Mouse (Mus musculus) midbrain, postnatal 0 days (tissue): ENCODE data around the gene Efcab7. TPM values are rescaled to one million over a fixed set of nuclear protein-coding genes. Genes with fewer than 3 reads are reported as not detected.

Experiments used
- ATAC-seq: fragments of 200-750 bp; cut with Nextera tagmentation; 2 replicates; pipeline ENCODE4 v1.8.0; 2017; ENCODE audit warnings: moderate number of reproducible peaks, mild to moderate bottlenecking, moderate TSS enrichment, moderate library complexity; ENCODE audit not compliant: low FRiP score
- DNase-seq: peaks from one replicate; pipeline ENCODE4 v3.0.0-alpha.2; 2015; ENCODE audit warnings: low spot score
- H3K27ac ChIP-seq: fragments of 300-500 bp; sonication (generic); 2 replicates; pipeline ENCODE4 v1.5.1; 2014; ENCODE audit warnings: low read depth, mild to moderate bottlenecking, low read length, mixed read lengths
- H3K27me3 ChIP-seq: fragments of 300-500 bp; sonication (generic); 2 replicates; pipeline ENCODE4 v1.6.1; 2014; ENCODE audit warnings: low read length, control low read depth, mixed read lengths; ENCODE audit not compliant: insufficient read depth
- H3K36me3 ChIP-seq: fragments of 300-500 bp; sonication (generic); 2 replicates; pipeline ENCODE4 v1.6.1; 2014; ENCODE audit warnings: low read length, control low read depth, mixed read lengths; ENCODE audit not compliant: insufficient read depth
- H3K4me1 ChIP-seq: fragments of 300-500 bp; sonication (generic); 2 replicates; pipeline ENCODE4 v1.6.1; 2014; ENCODE audit warnings: mild to moderate bottlenecking, control low read depth, antibody characterized with exemption, low read length, mixed read lengths; ENCODE audit not compliant: insufficient read depth
- H3K4me2 ChIP-seq: fragments of 300-500 bp; sonication (generic); 2 replicates; pipeline ENCODE4 v1.6.1; 2014; ENCODE audit warnings: low read depth, mild to moderate bottlenecking, low read length, mixed read lengths; ENCODE audit not compliant: poor library complexity, severe bottlenecking
- H3K4me3 ChIP-seq: fragments of 300-500 bp; sonication (generic); 2 replicates; pipeline ENCODE4 v1.5.1; 2014; ENCODE audit warnings: low read depth, mild to moderate bottlenecking, low read length, moderate library complexity
- H3K9ac ChIP-seq: fragments of 300-500 bp; sonication (generic); replicated peaks from 2 replicates; pipeline ENCODE4 v1.6.1; 2014; ENCODE audit warnings: mild to moderate bottlenecking, low read length, moderate library complexity, mixed read lengths; ENCODE audit not compliant: poor library complexity, severe bottlenecking
- H3K9me3 ChIP-seq: fragments of 300-500 bp; sonication (generic); 2 replicates; pipeline ENCODE4 v1.6.1; 2016; ENCODE audit warnings: low read length, control low read depth
- CTCF ChIP-seq: IDR thresholded peaks from 2 replicates; pipeline ENCODE4 v1.5.1; 2016; ENCODE audit warnings: antibody characterized with exemption, mild to moderate bottlenecking
- WGBS: fragments of 180-500 bp; shearing (Covaris S2); extraction: QIAGEN DNeasy Blood & Tissue Kit; methylation state at CpG from one replicate; pipeline ENCODE4 v1.1.7; 2014; 5-methylcytosine and 5-hydroxymethylcytosine counted together
- polyA plus RNA-seq: library from polyadenylated mRNA; unstranded; fragments of >200 nt; fragmentation: Nextera tagmentation; extraction: Ambion mirVana; gene quantifications from 2 replicates; pipeline ENCODE4 v1.2.1, GENCODE M21; 2015
- total RNA-seq: library from RNA; depleted of rRNA; stranded (reverse); fragments of >200 nt; gene quantifications from 2 replicates; pipeline ENCODE4 v1.2.3, GENCODE M21; 2014; rRNA removed

Gene Efcab7
- total RNA-seq (8.6 and 19.4 TPM in 2 replicates), polyA plus RNA-seq (8.3 and 10.0 TPM in 2 replicates)

GRCm38 (mm10) chr4:99829094-99830073 is at the start of gene Efcab7:
Efcab7 (plus strand) TSS chr4:99829198.
- Histone ChIP-seq H3K4me1 (no peaks in the 10 kb centered on the region), H3K4me2 (peak within 1 kb of the TSS; percentile 58), H3K36me3 (no peaks in the 10 kb centered on the region), H3K27ac (peak within 1 kb of the TSS; percentile 95), H3K9ac (peak within 1 kb of the TSS; percentile 86), H3K9me3 (no peaks in the 10 kb centered on the region), H3K27me3 (no peaks in the 10 kb centered on the region), H3K4me3 (peak within 1 kb of the TSS; percentile 61)
- peak; percentile 24; the same call in 1 of the 2 replicates for TF ChIP-seq CTCF
- ATAC-seq (peak; percentile 91), DNase-seq (peak; percentile 93)
- WGBS, result under 1% methylated on average over 48 of the region's 48 CpGs

GRCm38 (mm10) chr4:99792365-99792764 is 36.6 kb upstream of the Efcab7 start:
- WGBS, result 95% methylated on average over 6 of the region's 6 CpGs
- no peaks in the 10 kb centered on the region for H3K36me3 ChIP-seq
- H3K9me3 ChIP-seq, result no peaks in the 10 kb centered on the region
- ATAC-seq (no peak), DNase-seq (no peak)
- H3K9ac ChIP-seq, result no peak overlapping the region
- no peak overlapping the region for H3K4me3 ChIP-seq
- H3K27ac ChIP-seq, result no peak overlapping the region
- no peak for TF ChIP-seq CTCF
- H3K4me1 ChIP-seq, result no peaks in the 10 kb centered on the region
- no peak overlapping the region for H3K4me2 ChIP-seq
- no peaks in the 10 kb centered on the region for H3K27me3 ChIP-seq

GRCm38 (mm10) chr4:99816697-99817460 is 12.1 kb upstream of the Efcab7 start:
- Histone ChIP-seq H3K4me2 (no peak overlapping the region), H3K9me3 (no peaks in the 10 kb centered on the region), H3K4me3 (no peak overlapping the region), H3K4me1 (no peaks in the 10 kb centered on the region), H3K27me3 (no peaks in the 10 kb centered on the region), H3K9ac (no peak overlapping the region), H3K27ac (no peak overlapping the region), H3K36me3 (no peaks in the 10 kb centered on the region)
- 92% methylated on average over 7 of the region's 7 CpGs for WGBS
- no peak for ATAC-seq
- no peak for TF ChIP-seq CTCF
- no peak for DNase-seq

- no peaks in the 10 kb centered on the region for H3K4me1 ChIP-seq
- WGBS, result 43% methylated on average over 4 of the region's 4 CpGs
- DNase-seq (no peak), ATAC-seq (no peak)
- H3K36me3 ChIP-seq, result no peaks in the 10 kb centered on the region
- no peak for TF ChIP-seq CTCF
- peak overlapping the region; percentile 61 for H3K4me3 ChIP-seq
- H3K4me2 ChIP-seq, result peak overlapping the region; percentile 58
- no peaks in the 10 kb centered on the region for H3K9me3 ChIP-seq
- H3K27ac ChIP-seq, result no peak overlapping the region
- no peaks in the 10 kb centered on the region for H3K27me3 ChIP-seq
- H3K9ac ChIP-seq, result no peak overlapping the region
These were observed 661 bp upstream of the Efcab7 start for GRCm38 (mm10) chr4:99828337-99828736.

DNA sequence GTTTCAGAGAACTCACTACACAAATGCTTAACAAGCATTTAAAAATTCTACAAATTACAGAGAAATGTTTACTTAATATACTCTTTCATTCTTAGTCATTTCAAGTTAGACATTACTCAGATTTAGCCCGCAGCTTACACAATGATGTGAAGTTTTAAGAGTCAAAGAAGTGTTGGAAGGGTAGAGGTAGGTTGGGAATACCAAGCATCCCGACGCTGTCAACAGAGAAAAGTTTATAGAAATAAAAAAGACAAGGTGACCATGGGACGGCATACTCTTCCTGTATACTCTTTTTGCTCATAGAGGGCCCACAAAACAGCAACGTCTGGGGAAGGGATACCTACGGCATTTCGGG is 282 bp upstream of the Efcab7 start:
- WGBS, result 0% methylated on average over 7 of the region's 7 CpGs
- H3K36me3 ChIP-seq, result no peaks in the 10 kb centered on the region
- no peaks in the 10 kb centered on the region for H3K27me3 ChIP-seq
- H3K9me3 ChIP-seq, result no peaks in the 10 kb centered on the region
- H3K4me2 ChIP-seq, result peak overlapping the region; percentile 58
- H3K4me1 ChIP-seq, result no peaks in the 10 kb centered on the region
- peak overlapping the region; percentile 95 for H3K27ac ChIP-seq
- no peak for ATAC-seq
- TF ChIP-seq CTCF, result no peak
- H3K4me3 ChIP-seq, result peak overlapping the region; percentile 61
- DNase-seq, result no peak
- peak overlapping the region; percentile 86; the same call in 1 of the 2 replicates for H3K9ac ChIP-seq

DNA sequence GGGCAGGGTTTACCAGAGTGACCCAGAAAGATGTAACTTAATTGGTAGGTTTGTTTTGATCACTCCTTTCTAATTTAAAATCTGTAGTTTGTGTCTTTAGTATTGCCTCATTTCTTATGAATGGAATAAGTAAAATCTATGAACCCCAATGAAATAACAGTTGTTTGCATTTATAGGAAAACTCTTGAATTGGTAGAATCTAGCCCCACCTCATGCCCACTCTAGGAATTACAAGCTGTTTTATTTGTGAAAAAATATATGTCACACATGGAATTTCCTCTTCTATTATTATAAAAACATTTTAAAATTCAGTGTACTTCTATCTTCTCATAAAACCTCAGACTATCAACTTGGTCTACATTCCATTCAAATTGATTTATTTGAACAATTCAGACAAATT is 52.9 kb downstream of the Efcab7 start:
- peak; percentile 76 for TF ChIP-seq CTCF
- no peaks in the 10 kb centered on the region for H3K36me3 ChIP-seq
- H3K9me3 ChIP-seq, result no peaks in the 10 kb centered on the region

More for the DNA sequence above, 52.9 kb downstream of the Efcab7 start:
- no peak overlapping the region for H3K4me3 ChIP-seq
- peak; percentile 49 for DNase-seq
- H3K4me2 ChIP-seq, result no peak overlapping the region
- no peak for ATAC-seq
- no peaks in the 10 kb centered on the region for H3K27me3 ChIP-seq
- H3K27ac ChIP-seq, result no peak overlapping the region
- no peaks in the 10 kb centered on the region for H3K4me1 ChIP-seq
- H3K9ac ChIP-seq, result no peak overlapping the region
